Mouse (Mus musculus): ENCODE measurements around the gene Cd300lg. TPM values are rescaled to one million over a fixed set of nuclear protein-coding genes. Genes with fewer than 3 reads are reported as not detected.

Cd300lg gene
- total RNA-seq, 2 experiments from 2014 or later, result 17.6 to 18.9 TPM

DNA sequence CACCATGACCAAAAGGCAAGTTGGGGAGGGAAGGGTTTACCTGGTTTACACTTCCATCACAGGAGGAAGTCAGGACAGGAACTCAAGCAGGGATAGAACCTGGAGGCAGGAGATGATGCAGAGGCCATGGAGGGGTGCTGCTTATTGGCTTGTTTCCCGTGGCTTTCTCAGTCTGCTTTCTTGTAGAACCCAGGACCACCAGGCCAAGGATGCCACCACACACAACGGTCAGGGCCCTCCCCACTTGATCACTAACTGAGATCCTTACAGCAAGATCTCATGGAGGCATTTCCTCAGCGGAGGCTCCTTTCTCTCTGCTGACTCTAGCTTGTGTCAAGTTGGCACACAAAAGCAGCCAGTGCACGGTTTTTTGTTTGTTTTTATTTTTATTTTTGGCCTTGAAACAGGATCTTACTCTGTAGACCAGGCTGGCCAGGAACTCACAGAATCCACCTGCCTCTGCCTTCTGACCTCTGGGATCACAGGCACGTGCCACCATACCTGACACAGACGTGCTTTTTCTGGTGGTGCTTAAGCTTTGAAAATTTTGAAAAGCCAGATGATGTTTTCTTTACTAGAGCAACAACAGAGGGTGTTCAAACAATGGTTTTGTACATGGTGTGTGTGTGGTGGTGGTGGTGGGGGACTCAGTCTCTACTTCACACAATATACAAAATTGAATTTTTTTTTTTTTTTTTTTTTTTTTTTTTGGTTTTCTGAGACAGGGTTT is 13.1 kb upstream of the Cd300lg start, which contains the start of gene Mpp3:
TSS of gene Mpp3 (minus strand) at position 375 of the 730 bp plus-strand sequence.
- peak within 1 kb of the TSS; percentile 93 for H3K27ac ChIP-seq
- intact Hi-C loops (cut with DNase I), result no loop called here
- no peak for TF ChIP-seq CTCF (IDR thresholded peaks at IDR 0.05)
- DNase-seq, result no peak
- peak within 1 kb of the TSS; percentile 78 for H3K4me3 ChIP-seq

DNA sequence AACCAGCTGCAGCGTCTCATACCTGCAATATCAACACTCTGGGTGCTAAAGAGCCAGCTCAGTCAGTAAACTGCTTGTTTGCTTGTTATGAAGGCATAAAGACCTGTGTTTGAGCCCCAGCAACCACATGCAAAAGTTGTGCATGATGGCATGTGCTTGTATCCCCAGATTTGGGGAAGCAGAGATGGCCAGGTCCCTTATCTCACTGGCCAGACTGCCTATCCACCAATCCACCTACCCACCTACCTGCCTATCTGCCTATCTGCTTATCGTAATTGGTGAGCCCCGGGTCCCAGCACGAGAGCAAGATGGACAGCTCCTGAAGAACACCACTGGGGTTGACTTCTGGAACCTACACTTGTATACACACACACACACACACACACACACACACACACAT is 12.0 kb upstream of the Cd300lg start:
- intact Hi-C loops (cut with DNase I), result no loop called here
- DNase-seq, result peak; percentile 4
- Histone ChIP-seq H3K4me3 (no peak overlapping the region), H3K27ac (no peak overlapping the region)
- TF ChIP-seq CTCF (IDR thresholded peaks at IDR 0.05), result no peak

DNA sequence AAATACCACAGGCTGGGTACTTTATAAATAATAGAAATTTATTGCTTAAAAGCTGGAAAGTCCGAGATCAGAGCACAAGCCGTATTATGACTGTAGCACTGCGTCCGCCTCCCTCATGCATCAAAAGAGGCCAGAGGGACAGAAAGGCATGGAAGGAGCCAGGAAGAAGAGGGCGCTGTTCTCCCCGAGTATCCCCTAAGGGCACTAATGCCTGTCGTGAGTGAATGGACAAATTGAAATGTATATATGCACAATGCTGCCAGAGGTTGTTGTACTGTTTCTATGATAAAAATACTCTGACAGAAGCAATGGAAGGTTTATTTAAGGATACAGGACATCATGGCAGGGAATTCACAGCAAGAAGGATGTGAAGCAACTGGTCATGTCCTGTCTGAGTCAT is 11.3 kb upstream of the Cd300lg start:
- Histone ChIP-seq H3K27ac (no peak overlapping the region), H3K4me3 (no peak overlapping the region)
- peak; percentile 5 for DNase-seq
- intact Hi-C loops (cut with DNase I), result no loop called here
- no peak for TF ChIP-seq CTCF (IDR thresholded peaks at IDR 0.05)

DNA sequence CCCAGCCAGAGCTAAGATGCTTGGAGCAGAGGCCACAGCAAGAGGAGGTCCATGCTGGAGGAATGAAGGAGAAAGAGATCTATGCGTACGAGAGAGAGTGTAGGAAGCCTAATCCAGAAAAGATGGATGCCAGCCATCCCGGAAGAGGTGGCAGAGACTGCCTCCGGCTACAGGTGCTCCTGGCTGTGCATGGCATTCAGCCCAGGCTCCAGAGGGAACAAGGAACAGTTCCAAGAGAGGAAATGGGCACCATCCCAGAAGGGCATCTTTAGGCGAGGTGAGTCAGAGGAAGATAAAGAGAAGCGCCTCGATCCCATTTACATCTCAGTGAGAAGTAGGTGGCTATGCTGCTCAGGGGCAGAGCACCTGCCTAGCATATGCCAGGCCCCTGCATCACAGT is 10.2 kb upstream of the Cd300lg start:
- DNase-seq, result peak; percentile 21
- Histone ChIP-seq H3K27ac (no peak overlapping the region), H3K4me3 (no peak overlapping the region)
- intact Hi-C loops (cut with DNase I), result no loop called here
- TF ChIP-seq CTCF (IDR thresholded peaks at IDR 0.05), result no peak

DNA sequence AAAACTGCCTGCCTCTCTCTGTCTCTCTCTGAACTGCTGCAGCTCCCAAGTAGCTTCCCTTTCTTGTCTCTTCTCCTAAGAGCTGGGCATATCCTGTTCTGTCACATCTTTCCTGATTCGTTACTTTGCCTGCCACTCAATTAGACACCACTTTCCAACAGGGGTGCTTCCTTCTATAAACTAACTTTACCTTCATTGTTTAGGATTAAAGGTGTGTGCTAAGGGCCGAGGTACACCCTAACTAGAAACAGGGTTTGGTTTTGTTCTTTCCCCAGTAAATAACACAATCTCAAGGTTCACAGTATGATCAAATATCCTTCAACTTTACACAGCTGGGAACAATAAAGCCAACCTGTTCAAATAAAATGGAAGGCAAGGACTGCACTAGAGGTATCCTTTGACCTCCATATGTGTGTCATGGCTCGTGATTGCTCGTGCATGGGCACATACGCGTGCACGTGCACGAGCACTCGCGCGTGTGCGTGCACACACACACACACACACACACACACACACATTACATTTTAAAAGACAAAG is 8.2 kb upstream of the Cd300lg start:
- TF ChIP-seq CTCF (IDR thresholded peaks at IDR 0.05), result no peak
- Histone ChIP-seq H3K4me3 (no peak overlapping the region), H3K27ac (no peak overlapping the region)
- intact Hi-C loops (cut with DNase I), result no loop called here
- DNase-seq, result peak; percentile 1

DNA sequence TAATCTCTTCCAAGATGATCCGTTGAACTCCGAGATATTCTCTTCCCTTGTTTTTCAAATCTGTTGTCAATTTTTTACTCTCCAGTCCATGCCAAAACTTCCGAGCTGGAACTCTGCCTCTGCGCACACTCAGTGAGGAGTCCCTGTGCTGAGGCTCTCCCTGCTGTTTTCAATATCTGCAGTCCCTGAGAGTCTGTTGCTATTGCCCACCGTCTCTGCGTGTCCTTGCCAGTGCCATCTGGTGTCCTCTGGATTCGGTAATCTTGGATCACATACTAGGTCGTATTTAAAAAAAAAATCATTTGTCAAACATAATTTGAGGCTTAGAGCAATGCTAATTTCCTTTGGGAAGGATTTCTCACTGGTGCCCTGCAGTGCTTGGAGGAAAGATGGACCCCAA is 6.4 kb upstream of the Cd300lg start:
- TF ChIP-seq CTCF (IDR thresholded peaks at IDR 0.05), result no peak
- Histone ChIP-seq H3K27ac (no peak overlapping the region), H3K4me3 (no peak overlapping the region)
- no peak for DNase-seq
- intact Hi-C loops (cut with DNase I), result no loop called here

DNA sequence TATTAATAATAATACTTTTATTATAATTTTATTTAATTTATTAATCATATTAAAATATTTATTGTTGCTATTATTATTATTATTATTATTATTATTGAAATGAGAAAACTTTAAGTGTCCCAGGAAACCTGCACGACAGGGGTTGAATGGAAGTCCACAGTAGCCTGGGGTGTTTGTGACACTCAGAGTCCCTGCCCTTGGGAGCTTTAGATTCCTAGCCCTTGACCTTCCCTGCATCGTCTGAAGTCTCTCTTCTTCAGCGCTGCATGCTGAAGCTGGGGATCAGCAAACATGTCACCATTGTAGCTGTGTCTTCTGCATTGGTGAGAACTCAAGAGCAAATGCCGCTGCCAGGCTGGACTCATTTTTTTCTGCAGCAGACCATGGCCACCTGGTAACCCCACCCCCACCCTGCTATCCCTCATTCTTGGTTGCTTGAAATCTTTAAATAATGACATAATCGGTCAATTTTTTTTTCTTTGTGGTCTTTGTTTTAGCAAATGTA is 5.8 kb upstream of the Cd300lg start:
- Histone ChIP-seq H3K4me3 (no peak overlapping the region), H3K27ac (no peak overlapping the region)
- TF ChIP-seq CTCF (IDR thresholded peaks at IDR 0.05), result no peak
- intact Hi-C loops (cut with DNase I), result no loop called here
- no peak for DNase-seq

DNA sequence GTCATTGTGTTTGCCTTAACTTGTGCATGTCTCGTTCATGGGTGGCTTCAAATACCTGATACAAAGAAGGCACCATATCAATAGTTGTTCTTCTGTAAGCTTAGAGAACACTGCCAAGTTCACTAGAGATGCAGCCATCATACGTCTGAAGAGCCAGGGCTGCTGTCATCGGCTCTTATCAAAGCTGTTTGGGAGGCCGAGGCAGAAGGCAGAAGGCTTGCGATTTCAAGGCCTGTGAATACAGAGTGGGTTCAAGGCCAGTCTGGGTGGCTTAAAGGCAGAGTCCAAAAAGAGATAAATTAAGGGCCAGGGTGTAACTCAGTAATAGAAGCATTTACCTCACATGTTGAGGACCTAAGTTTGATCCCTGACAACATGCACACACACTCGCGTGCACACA is 5.0 kb upstream of the Cd300lg start:
- DNase-seq, result no peak
- TF ChIP-seq CTCF (IDR thresholded peaks at IDR 0.05), result no peak
- intact Hi-C loops (cut with DNase I), result no loop called here
- H3K4me3 ChIP-seq, result no peak overlapping the region
- H3K27ac ChIP-seq, result no peak overlapping the region

DNA sequence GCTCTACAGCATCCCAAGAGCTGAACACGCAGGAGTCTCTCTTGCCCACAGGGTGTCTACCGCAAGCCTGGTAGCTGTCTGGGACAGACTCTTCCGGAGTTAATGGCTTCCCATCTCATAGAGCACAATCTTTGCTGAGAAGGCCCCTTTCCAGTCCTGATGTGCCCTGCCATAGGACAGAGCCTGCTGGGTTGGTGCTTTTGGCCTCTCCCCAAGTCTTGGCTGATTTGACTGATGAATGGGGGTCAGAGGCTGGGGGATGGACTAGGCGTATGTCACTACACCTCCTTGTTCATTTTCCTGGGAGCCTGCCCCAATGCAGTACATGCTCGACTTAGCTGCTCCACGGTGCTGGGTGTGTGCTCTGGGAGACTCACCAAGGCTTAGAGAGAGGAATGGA is 3.5 kb upstream of the Cd300lg start:
- no peak for TF ChIP-seq CTCF (IDR thresholded peaks at IDR 0.05)
- intact Hi-C loops (cut with DNase I), result no loop called here
- Histone ChIP-seq H3K4me3 (no peak overlapping the region), H3K27ac (no peak overlapping the region)
- DNase-seq, result no peak

DNA sequence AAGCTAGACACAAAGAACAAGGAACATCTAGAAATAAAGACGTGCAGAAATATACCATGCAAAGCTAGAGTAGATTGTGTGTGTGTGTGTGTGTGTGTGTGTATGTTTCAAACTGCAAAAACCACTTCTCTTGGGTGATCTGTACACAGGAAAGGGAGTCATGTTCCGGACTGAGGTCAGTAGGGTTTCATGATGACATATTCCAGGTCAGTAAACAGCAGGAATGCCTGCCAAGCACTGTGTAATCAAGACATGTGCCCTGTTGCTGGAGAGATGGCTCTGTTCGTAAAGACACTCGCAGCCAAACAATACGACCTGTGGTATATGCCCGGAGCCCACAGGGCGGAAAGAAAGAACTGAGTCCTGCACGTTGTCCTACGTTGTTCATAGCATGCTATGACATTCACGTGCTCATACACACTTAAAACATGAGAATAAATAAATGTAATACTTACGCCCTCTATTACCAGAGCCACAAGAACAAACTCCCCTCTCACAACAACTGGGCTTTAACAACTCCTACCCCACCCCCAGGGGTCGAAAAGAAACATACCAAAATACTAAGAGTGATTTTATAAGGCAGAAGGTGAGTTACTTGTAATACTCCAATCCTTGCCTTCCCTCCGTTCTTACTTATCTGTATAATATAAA is 1.7 kb upstream of the Cd300lg start:
- no peak for DNase-seq
- no peak for TF ChIP-seq CTCF (IDR thresholded peaks at IDR 0.05)
- Histone ChIP-seq H3K4me3 (no peak overlapping the region; the same call in 1 of the 2 replicates), H3K27ac (peak overlapping the region; percentile 77)
- intact Hi-C loops (cut with DNase I), result loop anchor here (1.0 kb wide), 1 partner anchor 53 kb away; no protein-coding TSS in a partner anchor

DNA sequence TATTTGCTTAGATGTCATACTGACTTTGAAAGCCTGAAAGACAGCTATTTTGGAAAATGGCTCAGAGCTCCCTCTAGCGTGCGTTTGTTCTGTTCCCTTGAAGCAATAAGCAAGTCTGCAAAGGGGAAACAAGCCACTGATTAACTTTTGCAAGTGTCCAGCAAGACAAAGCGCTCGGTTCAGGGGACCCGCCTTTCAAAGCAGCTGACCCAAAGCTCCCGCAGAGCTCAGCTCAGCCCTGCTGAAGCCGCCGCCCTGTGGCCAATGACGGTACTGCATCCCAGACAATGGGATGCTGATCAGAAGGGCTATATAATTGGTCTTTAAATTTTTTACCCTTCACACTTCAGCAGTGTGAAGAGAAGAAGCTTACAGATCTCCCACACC is 1.2 kb upstream of the Cd300lg start:
- intact Hi-C loops (cut with DNase I), result loop anchor here (1.0 kb wide), 1 partner anchor 54 kb away; no protein-coding TSS in a partner anchor
- no peak overlapping the region; the same call in 1 of the 2 replicates for H3K4me3 ChIP-seq
- peak; percentile 91 for DNase-seq
- H3K27ac ChIP-seq, result peak overlapping the region; percentile 77
- peak; percentile 94 for TF ChIP-seq CTCF (IDR thresholded peaks at IDR 0.05)

DNA sequence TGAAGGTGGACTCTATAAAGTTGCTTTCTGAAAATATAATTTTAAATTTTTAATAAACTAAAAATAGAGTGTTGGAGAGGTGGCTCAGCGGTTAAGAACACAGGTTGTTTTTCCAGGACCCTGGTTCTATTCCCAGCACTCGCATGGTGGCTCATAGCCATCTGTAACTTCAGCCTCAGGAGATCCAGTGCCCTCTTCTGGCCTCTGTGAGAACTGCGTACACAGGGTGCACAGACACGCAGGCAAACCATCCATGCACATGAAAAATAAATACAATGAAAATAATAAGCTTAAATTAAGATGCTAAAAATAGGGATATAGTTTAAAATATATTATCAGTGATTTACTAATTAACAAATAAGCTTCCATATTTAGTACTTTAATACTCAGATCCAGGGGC is 663 bp upstream of the Cd300lg start:
- no peak for TF ChIP-seq CTCF (IDR thresholded peaks at IDR 0.05)
- intact Hi-C loops (cut with DNase I), result loop anchor here (1.0 kb wide), 1 partner anchor 54 kb away; no protein-coding TSS in a partner anchor
- Histone ChIP-seq H3K27ac (peak overlapping the region; percentile 85), H3K4me3 (no peak overlapping the region)
- DNase-seq, result no peak

DNA sequence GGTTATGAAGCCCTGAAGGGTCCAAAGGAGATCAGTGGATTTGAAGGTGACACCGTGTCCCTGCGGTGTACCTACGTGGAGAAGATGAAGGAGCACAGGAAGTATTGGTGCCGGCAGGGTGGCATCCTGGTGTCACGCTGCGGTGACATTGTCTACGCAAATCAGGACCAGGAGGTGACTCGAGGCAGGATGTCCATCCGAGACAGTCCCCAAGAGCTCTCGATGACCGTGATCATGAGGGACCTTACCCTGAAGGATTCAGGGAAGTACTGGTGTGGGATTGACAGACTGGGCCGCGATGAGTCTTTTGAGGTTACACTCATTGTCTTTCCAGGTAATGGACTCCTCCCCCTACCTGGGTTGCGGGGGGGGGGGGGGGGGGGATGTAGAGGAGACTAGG is 1.7 kb downstream of the Cd300lg start:
- no peak for TF ChIP-seq CTCF (IDR thresholded peaks at IDR 0.05)
- Histone ChIP-seq H3K27ac (peak overlapping the region; percentile 85), H3K4me3 (peak overlapping the region; percentile 69)
- intact Hi-C loops (cut with DNase I), result no loop called here
- no peak for DNase-seq
